Comparison of ENCODE assay signal across 15 mouse cellular contexts in the genomic region with DNA sequence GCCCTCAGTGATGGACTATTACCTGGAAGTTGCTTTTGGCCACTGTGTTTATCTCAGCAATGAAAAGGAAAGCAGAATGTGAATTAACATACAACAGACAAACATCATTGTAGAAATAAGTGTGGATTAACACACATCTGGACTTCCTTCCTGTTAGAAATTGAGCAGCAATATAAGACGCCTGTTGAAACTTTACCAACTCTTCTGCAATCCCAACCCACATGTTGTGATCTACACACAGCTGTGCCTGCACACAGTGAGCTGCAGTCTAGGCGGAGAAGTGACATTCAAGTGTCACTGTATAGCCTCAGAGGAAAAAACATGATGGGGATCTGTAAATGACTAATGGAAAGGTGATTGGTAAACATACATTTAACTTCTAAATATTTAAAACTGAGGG.
"Had no signal": no experiment of that assay in that cellular context is flagged by ENCODE, and none has a peak within 500 bp of the region (broad histone marks: within the 10 kb centered on the region; RNA-seq: fewer than 3 reads in every experiment).

No protein-coding gene starts in this region.

- H3K4me3 ChIP-seq: neural tube, embryonic 15.5 days; stomach, embryonic 15.5 days had no signal

- H3K4me2 ChIP-seq: neural tube, embryonic 15.5 days; stomach, embryonic 15.5 days had no signal

- H3K4me1 ChIP-seq: neural tube, embryonic 15.5 days; stomach, embryonic 15.5 days had no signal

- H3K36me3 ChIP-seq: neural tube, embryonic 15.5 days; stomach, embryonic 15.5 days had no signal

- H3K9me3 ChIP-seq: neural tube, embryonic 15.5 days; stomach, embryonic 15.5 days had no signal

- H3K9ac ChIP-seq: neural tube, embryonic 15.5 days; stomach, embryonic 15.5 days had no signal

- H3K27me3 ChIP-seq: neural tube, embryonic 15.5 days; stomach, embryonic 15.5 days had no signal

- DNase-seq: retina, postnatal 1 day; right cerebral cortex, adult 18-20 months; right cerebral cortex, postnatal 14 days; right cerebral cortex, postnatal 25 days; right cerebral cortex, postnatal 4 days; spleen, adult 18-20 months; thymus, adult 18-20 months; thymus, adult 2 months; thymus, postnatal 14 days; thymus, postnatal 25 days; thymus, postnatal 36 days; thymus, postnatal 4 days had no signal

- H3K27ac ChIP-seq: neural tube, embryonic 15.5 days; stomach, embryonic 15.5 days; stomach, postnatal 0 days had no signal
